Mouse (Mus musculus): ENCODE measurements around the gene Rarres1.

Rarres1 gene

DNA sequence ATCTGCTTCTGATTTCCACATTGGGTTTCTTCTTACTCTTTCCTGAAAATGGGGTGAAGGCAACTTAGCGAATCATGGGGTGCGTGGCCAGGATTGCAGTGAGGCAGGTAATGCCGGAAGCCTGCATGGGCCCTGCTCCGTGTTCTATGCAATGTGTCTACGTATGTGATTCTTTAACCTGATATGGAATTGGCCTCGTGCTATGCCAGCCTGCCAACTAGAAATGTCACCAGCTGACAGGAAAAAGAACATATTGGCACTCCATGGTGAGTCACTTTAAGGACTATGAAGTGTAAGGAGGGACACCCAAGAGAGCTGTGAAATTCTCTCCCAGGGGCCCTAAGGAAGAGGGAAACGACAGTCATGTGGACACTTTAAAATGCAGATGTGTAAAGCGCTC lies 22.2 kb downstream of the Rarres1 start:
- DNase-seq (ENCODE audit: low read depth, low spot score): no peak

DNA sequence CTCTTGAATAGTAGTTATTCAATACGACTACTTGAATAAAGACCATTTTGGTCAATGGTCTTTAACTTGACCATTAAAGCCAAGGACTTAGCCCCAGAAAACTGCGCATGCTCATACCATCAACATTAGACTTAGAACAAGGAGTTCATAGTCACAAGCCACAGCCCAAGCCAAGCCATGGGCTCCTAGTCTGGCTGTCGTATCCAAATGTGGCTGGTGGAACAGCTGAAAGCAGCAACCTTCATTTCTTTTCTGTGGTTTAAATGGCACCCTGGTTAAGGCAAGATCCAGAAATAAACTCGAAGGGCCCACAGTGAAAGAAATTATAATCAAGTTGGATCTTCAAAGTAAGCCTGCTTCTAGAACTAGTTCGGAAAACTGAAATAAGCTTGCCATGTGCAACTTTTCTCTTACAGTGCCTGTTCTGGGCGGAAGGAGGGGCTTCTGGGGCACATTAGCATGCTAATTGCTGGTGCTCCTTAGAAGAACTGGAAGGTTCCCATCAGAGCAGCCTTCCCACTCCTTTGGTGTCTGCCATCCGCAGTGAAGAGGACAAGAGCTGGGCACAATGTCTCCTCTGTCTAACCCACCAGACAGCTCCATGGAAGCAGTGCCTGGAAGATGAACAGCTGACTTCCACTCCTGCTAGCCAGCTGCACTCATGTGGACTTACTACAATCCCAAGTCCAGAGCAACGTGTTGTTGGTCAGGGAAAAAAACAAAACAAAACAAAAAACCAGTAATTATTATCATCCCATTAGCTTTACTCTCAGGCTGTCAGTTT lies 23.0 kb downstream of the Rarres1 start:
- no peak for DNase-seq (ENCODE audit: low read depth, low spot score)

DNA sequence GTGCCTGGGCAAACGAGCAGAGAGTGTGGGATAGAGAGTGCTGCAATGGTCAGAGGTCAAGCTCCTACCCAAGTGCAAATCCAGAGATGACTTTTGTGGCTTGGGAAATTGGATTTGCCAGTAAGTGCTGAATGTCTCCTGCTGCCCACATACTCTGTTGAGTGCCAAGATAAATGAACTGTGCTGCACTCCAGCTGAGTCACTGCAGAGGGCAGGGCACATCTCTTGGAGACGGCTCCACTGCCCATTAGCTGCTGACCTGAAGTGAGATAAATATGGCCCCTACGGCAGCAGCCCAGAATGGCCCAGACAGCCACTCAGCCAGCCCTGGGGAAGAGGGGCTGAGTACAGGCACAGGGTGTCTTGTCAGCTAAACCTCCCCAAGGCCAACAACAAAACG lies 25.2 kb downstream of the Rarres1 start:
- DNase-seq (ENCODE audit: low read depth, low spot score): no peak

DNA sequence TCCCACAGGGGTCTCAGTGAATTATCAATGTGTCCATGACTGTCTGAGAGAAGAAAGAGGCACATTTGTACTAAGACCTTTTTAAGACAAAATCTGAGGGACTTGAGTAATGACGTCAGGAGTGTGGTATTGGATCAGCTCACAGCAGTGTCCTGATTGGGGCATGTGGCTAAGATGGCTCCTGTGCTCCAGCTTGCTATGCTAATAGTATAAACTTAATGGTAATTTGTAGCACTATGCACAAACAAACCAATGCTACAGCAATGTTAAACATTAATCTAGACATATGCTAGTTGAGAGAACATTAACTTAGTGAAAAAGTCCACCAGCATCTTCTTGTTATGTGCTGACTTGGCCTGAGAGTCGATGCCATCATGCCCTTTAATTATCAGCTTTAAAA lies 30.1 kb downstream of the Rarres1 start:
- no peak for DNase-seq (ENCODE audit: low read depth, low spot score)

DNA sequence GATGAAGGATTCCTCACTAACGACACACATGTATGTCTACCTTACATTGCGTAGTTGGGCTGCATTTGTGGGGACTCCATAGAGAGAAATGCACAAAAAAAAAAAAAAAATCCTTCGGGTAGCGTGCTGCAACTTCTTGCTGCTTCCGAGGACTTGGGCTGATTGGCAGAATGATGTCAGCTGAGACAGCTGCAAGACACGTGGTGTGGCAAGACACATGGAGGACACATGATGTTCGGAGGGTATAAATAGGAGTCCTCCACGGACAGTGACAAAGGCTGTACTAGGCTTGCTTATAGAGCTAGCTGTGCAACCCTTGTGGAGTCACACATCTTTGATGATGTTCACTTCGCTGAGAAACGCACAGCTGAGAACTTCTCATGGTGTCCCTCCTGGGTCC lies 32.9 kb downstream of the Rarres1 start:
- no peak for DNase-seq (ENCODE audit: low read depth, low spot score)

DNA sequence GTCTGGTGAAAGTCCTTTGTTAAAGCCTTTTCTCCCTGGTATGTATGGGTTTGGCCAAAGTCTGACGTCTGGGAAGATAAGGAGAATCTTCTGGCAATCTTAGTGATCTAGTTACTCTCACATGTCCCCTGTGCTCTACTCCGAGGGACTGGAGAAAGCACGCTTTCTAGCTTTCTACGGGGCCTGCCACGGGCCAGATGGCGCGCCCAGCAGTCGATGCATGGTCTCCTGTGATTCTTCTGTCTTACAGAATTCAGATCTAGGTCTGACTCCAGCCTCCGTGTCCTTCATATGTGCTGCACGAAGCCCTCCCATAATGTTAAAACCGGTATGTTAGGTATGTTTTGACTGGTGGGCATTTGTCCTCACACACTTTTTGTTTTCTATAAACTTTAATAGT lies 35.5 kb downstream of the Rarres1 start:
- no peak for DNase-seq (ENCODE audit: low read depth, low spot score)

DNA sequence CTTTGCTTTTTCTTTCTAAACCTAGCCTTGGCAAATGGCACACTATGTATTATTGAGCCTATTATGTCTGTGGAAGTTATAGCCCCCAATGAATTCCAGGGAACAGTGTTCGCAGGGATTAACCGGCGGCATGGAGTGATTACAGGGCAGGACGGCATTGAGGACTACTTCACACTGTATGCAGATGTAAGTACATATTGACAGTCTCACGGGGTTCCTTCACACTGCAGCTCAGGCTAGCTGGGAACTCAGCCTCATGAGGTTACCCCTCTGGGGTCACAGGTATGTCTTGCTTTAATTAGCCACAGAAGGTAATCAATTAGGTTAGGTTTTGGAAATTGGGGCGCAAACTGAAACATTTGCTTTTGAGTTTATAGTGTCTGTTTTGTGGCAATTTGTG lies 41.9 kb downstream of the Rarres1 start:
- no peak for DNase-seq (ENCODE audit: low read depth, low spot score)

DNA sequence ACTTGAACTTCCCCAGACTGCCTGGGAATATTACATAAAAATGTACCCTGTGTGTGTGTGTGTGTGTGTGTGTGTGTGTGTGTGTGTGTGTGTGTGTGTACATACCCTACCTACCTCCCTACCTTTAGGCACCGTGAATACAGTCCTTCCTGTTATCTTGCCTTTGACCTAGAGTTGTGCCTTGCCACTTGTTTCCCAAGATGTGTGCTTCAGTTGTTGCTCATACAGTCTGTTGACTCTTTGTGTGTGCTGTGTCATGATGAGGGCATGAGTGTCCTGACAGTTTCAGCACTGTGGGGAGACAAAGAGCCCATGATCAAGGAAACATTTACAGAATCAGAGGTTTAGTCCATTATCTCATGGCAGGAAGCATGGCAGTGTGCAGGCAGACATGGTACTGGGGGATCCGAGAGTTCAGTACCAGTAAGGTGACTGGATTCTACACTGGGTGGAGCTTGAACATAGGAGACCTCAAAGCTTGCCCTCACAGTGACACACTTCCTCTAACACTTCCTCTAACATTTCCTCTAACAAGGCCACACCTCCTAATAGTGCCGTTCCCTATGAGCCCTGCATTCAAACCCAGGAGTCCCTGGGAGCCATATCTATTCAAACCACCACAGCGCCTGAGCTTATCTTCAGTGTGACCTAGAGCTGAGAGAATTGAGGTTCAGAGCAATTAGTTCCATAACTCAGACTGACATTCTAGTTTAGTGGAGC lies 43.8 kb downstream of the Rarres1 start:
- DNase-seq (ENCODE audit: low read depth, low spot score): no peak

DNA sequence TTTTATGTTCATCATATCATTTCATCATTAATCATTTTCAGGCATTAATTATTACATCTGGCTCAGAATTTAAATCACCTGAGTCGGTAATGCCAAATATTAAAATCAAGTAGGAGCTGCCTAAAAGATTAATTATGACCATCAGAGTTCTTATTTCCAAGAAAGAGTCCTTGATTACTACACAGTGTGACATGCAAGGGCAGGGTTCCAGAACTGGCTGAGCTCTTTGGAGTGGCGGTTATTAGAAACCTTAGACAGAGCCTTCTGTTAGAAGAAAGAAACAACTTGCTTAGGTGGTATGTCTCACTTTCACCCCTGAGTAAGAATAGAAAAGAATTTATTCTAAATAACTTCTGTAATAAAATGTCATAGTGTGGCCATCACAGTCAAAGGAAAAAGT lies 48.0 kb downstream of the Rarres1 start:
- no peak for DNase-seq (ENCODE audit: low read depth, low spot score)

DNA sequence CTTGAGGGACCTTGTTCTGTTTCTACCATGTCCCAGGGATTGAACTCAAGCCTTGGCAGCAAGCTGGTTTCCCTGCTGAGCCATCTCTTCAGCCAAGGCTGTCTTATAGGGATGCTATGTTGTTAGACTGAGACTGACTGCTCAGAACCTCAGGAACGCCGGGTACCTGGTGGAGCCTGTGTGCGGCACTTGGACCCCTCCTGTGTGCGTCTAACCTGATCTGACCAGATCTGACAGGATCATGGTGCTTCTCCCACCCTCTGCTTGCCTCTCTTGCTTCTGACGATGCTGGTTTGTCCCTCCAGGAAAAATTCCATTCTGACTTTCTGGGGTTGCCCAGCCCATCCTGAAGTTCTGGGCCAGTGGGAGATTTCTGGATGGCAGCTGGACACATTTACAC lies 48.7 kb downstream of the Rarres1 start:
- no peak for DNase-seq (ENCODE audit: low read depth, low spot score)

DNA sequence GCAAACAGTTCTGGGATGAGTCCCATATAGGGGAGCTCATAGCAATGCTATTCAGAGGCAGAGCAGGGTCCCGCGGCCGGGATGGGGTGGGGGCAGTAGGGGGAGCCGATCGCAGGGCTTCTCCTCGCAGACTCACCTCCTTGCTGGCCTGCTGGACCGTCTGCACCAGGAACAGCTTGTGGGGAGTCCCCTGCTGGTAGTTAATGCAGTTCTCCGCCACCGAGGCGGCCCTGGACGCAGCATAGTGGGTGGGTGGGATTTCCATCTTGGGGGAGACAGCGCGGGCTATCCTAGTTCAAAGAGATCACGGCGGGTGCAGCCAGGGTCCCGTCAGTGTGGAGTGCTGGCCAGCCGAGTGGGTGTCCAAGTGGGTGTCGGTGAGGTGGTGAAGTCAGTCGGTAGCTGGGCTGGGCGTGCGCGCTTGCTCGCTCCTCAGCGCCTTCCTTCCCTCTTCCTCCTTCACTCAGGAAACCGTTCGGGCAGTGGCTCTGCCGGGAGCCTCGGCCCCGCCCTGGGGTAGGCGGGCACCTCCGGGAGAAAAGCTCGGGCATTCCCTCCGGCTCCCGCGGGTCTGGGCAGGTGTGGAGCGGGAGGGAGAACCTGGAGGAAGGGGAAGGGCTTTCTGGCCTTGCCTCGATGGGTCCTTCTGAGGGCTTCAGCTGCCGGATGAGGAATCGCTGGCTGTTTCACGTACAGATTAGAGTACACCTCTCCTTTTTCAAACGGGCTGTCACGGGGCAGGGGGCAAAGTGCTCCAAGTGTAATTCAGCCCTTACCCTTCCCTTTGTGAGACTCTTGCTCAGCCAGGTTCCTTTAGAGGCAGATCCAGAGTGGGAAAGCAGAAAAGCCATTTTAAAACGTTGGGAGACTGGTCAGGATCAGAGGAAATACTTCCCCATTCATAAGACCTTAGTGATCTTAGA lies 51.6 kb downstream of the Rarres1 start, which contains the start of gene Lxn:
Gene Lxn, minus strand, starts transcription at position 477 of the 923 bp plus-strand sequence.
- peak; percentile 40 for DNase-seq (ENCODE audit: low read depth, low spot score)

DNA sequence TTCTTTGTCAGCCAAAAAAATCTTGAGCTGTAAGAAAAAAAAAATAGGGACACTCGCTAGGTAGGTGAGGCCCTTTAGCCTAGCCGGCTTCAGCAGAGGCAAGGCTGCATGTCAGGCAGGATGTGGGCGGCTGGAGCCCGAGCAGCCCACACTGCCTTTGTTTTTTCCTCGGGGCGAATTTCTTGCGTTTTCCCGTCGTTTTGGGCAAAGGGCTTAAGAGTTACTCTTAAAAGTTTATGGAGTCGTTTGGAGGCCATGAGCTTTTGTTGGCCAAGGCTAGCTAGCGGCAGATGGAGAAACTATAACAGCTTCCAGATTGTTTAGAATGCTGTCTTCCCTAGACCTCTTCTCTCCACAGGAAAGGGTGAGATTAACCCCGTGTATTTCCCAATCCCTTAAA lies 52.3 kb downstream of the Rarres1 start:
- DNase-seq (ENCODE audit: low read depth, low spot score): no peak

DNA sequence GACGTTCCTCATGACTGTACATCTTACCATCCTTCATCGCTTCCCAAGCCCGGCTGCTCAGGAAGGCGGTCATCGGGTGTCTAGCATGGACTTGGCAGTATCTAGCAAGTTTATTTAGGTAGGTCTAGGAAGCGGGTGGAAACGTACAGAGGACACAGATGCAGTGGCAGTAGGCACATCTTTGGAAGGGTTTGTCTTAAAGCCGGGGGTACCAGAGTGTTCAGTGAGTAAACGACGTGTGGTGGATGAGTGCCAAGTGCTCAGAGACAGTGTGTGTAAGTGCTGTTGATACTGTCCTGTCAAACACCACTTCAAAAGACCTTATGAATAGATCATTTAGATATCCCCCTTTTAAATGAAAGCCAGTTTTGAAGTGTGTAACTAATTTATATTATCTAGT lies 52.7 kb downstream of the Rarres1 start:
- DNase-seq (ENCODE audit: low read depth, low spot score): no peak

DNA sequence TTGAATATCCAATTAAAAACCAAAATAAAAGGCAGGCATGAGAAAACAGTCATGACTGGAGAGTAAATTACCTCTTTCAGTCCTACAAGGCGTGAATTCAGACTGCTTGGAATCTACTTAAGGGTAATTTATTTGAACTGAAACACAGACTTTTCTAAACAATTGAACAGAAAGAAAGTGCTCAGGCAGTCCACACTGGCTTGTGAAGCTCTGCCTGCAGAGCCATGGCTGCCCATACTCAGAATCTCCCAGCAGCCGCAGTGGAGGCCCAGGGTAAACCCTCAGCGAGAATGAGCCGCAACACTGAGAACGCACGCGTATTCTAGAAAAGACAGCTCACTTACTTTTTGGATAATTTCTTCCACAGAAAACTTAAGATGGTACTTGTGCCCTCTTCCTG lies 53.3 kb downstream of the Rarres1 start:
- no peak for DNase-seq (ENCODE audit: low read depth, low spot score)

DNA sequence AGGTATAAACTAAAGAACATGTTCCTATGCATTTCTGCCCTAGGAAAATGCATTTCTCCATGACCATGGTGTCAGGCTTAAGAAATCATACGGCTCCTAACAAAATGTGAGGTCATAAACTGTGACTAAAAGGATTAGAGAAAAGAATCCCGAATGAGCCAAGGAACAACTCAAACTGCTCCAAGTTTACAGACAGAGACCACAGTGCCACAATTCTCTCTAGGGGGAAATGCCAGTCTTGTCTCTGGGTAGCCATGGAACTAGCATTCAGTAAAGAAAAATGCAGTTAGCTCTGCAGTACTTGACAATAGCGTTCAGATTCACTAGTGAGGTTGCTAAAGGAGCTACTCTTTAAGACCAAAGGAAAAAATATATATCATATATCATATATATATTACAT lies 55.4 kb downstream of the Rarres1 start:
- no peak for DNase-seq (ENCODE audit: low read depth, low spot score)

DNA sequence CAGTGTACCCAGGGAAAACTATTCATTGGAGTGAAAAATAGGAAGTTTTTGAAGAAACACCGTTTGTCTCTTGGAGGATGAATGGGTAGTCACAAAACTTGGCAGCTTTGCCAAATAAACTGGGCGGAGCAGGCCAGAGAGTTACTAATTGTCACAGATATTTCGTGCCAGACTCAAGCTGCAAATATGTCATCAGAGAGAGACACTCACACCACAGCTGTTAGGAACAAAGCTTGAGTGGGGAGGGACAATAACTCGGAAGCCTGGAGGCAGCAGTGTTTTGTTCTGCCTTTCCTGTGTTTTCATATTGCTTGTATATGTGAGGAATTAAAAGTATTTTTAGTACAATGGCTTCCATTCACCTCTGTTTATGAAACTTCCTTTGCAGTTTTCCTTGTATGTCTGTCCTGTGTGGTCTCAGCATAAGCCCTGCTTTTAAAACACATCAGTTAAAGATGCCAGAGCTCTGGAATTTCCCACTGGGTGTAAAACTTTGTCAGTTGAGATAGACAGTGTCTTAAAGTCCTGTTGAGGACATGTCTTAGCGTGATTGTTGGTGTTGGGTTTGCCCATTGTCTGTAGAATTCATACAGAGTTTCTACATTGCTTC lies 64.6 kb downstream of the Rarres1 start:
- DNase-seq (ENCODE audit: low read depth, low spot score): no peak

DNA sequence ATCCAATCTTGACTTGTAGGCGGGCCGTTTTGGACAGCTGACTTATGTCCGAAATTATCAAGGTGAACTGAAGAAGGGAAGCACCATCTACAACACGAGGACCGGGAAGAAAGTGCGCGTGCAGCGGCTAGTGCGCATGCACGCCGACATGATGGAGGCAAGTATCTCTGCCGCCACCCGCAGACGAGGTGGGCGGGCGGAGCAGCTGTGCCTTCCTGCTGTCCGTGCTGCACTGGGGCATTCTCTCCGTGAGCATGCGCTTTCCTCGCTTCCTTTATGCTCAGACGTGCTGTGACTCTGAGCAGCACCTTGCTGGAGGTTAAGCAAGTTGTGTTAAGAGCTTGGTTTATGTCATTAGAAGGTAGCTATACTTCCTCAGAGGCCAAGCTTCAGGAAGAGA lies 65.7 kb downstream of the Rarres1 start:
- no peak for DNase-seq (ENCODE audit: low read depth, low spot score)

DNA sequence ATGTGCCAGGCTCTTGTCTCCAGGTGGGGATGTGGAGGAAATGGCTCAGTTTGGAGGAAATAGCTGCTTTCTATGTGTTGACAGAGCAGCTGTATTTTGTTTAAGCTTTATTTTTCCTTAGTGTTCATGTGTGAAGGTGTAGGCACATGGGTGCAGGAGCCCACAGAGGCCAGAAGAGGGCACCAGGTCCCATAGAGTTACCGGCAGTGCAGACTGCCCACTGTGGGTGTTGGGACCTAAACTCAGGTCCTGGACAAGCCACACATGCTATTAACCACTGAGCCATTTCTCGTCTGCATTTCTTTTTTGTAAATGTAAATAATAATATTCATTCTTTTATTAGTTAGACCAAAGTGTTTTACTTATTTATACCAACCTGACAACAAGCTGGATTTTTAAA lies 68.2 kb downstream of the Rarres1 start:
- DNase-seq (ENCODE audit: low read depth, low spot score): no peak

DNA sequence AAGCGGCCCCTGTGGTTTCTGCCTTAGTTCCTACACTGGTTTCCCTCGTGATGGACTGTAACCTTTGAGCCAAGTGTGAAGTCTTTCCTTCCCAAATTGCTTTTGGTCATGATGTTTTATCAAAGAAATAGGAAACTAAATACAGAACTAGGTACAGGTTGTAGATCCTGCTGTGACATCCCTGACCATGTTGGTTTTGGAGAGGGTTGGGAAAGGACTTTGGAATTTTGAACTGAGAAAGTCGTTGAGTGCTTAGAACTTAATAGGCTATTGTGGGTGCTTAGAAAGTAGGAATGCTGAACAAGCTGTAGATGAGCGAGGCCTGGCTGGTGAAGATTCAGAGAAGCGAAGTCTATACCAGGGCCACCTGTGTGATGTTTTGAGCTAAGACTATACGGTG lies 81.3 kb downstream of the Rarres1 start:
- no peak for DNase-seq (ENCODE audit: low read depth, low spot score)

DNA sequence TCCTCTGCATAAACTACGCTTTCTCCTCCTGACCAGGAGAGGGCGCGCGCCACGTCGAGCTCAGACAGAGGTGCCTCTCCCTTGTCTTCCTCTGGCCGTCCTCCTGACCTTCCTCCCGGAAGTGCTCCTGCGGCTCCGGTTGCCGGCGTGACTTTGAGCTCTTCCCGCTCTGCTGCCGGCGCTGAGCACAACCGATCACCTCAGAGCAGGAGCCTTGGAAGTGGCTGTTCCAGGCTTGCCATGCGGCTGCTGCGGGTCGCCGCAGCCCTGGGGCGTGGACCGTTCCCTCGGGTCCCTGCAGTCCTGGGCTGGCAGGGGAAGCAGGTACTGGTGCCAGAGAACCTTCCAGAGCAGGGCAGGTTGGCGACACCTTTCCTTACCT lies 85.3 kb downstream of the Rarres1 start, which contains the start of gene Gfm1:
Gene Gfm1, plus strand, starts transcription at position 98 of the 382 bp plus-strand sequence.
- peak; percentile 59 for DNase-seq (ENCODE audit: low read depth, low spot score)

DNA sequence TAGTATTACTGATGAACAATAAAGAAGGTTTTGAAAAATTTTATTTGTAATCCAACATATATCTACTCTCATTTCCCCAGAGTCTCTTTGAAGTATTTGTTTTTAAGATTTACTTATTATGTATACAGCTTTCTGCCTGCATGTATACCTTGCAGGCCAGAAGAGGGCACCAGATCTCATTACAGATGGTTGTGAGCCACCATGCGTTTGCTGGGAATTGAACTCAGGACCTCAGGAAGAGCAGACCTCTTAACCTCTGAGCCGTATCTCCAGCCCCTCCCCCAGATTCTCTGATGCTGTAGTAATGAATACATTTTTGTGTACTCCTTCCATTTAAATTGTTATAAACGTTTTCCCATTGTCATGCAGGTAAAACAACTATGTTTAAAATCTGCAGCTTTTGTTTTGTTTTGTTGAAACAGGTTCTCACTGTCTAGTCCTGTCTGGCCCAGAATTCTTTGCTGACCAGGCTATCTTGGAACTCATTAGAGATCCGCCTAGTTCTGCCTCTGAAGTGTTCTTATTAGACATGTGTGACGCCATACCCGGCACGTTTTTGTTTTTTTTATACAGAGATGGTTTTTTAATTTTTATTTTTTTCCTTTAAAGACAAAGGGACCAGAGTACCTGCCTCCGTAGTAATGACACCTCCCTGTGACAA lies 85.9 kb downstream of the Rarres1 start:
- DNase-seq (ENCODE audit: low read depth, low spot score): no peak
